Mouse (Mus musculus) liver, postnatal 0 days (tissue): ENCODE data around the gene Trmu. TPM values are rescaled to one million over a fixed set of nuclear protein-coding genes. Genes with fewer than 3 reads are reported as not detected.

Experiments
- ATAC-seq: fragments of 200-750 bp; cut with Nextera tagmentation; 2 replicates; pipeline ENCODE4 v1.8.0; 2017; ENCODE audit warnings: mild to moderate bottlenecking, moderate library complexity
- DNase-seq: peaks from one replicate; pipeline ENCODE4 v3.0.0-alpha.2; 2016
- H3K27ac ChIP-seq: fragments of 300-500 bp; sonication (generic); 2 replicates; pipeline ENCODE4 v1.5.1; 2014; ENCODE audit warnings: antibody characterized with exemption, moderate library complexity, mild to moderate bottlenecking, low read depth
- H3K27me3 ChIP-seq: fragments of 300-500 bp; sonication (generic); 2 replicates; pipeline ENCODE4 v1.6.1; 2014; ENCODE audit warnings: low read length, control low read depth, mixed read lengths; ENCODE audit not compliant: insufficient read depth
- H3K36me3 ChIP-seq: fragments of 300-500 bp; sonication (generic); replicated peaks from 2 replicates; pipeline ENCODE4 v1.6.1; 2014; ENCODE audit warnings: mild to moderate bottlenecking, control low read depth, low read length, moderate library complexity, mixed read lengths; ENCODE audit not compliant: insufficient read depth
- H3K4me1 ChIP-seq: fragments of 300-500 bp; sonication (generic); 2 replicates; pipeline ENCODE4 v1.6.1; 2014; ENCODE audit warnings: antibody characterized with exemption, mild to moderate bottlenecking, control low read depth; ENCODE audit not compliant: insufficient read depth
- H3K4me2 ChIP-seq: fragments of 300-500 bp; sonication (generic); 2 replicates; pipeline ENCODE4 v1.6.1; 2014; ENCODE audit warnings: low read depth, mild to moderate bottlenecking, low read length, moderate library complexity, mixed read lengths
- H3K4me3 ChIP-seq: fragments of 300-500 bp; sonication (generic); 2 replicates; pipeline ENCODE4 v1.5.1; 2014; ENCODE audit warnings: low read depth, low read length
- H3K9ac ChIP-seq: fragments of 300-500 bp; sonication (generic); replicated peaks from 2 replicates; pipeline ENCODE4 v1.6.1; 2014; ENCODE audit warnings: mild to moderate bottlenecking, moderate library complexity
- H3K9me3 ChIP-seq: fragments of 300-500 bp; sonication (generic); 2 replicates; pipeline ENCODE4 v1.6.1; 2016; ENCODE audit warnings: mild to moderate bottlenecking, control low read depth, low read length, mixed read lengths
- CTCF ChIP-seq: sonication (generic); IDR thresholded peaks from 2 replicates; pipeline ENCODE4 v1.5.1; 2016; ENCODE audit warnings: antibody characterized with exemption, low read depth
- EP300 ChIP-seq: IDR thresholded peaks from 2 replicates; pipeline ENCODE4 v1.6.1; 2016; ENCODE audit warnings: antibody characterized with exemption, low read depth, mild to moderate bottlenecking
- WGBS: fragments of 180-500 bp; shearing (Covaris S2); extraction: QIAGEN DNeasy Blood & Tissue Kit; methylation state at CpG from one replicate; pipeline ENCODE4 v1.1.7; 2014; ENCODE audit not compliant: insufficient replicate concordance; 5-methylcytosine and 5-hydroxymethylcytosine counted together
- polyA plus RNA-seq: library from polyadenylated mRNA; unstranded; fragments of >200 nt; fragmentation: Nextera tagmentation; extraction: Ambion mirVana; gene quantifications from 2 replicates; pipeline ENCODE4 v1.2.1, GENCODE M21; 2015

Trmu gene
- polyA plus RNA-seq: 13.9 and 15.3 TPM in 2 replicates

DNA sequence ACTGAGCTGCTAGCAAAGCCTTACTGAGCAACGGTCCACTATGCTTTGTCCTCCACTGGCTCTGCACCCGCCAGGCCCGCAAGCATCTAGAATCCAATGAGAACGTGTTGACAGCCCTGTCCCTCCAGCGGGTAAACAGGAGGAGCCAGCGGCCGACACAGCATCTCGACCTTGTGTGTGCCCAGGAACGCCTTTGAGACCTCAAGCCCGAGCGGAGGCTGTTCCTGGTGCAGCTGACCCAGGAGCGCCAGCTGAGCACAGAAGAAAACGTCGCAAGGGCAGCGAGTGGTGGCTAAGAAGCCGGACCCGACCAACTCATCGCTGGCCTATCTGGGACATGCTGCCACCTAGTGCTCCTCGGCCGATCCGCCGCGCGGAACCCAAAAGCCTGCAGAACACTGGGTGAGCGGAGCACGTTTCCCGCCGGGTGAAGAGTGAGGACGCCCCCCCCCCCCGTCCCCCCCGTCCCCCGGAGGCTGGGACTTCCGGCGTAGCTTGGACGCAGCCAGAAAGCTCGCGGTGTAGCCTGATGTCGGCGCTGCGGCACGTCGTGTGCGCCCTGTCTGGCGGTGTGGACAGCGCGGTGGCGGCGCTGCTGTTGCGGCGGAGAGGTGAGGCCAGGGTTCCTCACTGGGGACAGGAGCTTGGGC, at the start of gene Trmu:
Trmu (plus strand) TSS at position 465 of the 650 bp plus-strand sequence.
- peak; percentile 96 for ATAC-seq
- TF ChIP-seq EP300 (no peak), CTCF (peak; percentile 76)

GRCm38 (mm10) chr15:85829470-85829869, 49.6 kb upstream of the Trmu start:
- ATAC-seq (no peak), DNase-seq (no peak)
- H3K27ac ChIP-seq: peak overlapping the region; percentile 49
- H3K9ac ChIP-seq: no peak overlapping the region
- no peak for TF ChIP-seq CTCF
- no peak for TF ChIP-seq EP300
- 54% methylated on average over 5 of the region's 5 CpGs for WGBS
- no peaks in the 10 kb centered on the region for H3K9me3 ChIP-seq
- peaks cover 25% of the 10 kb centered on the region for H3K4me1 ChIP-seq
- no peak overlapping the region for H3K4me3 ChIP-seq
- no peaks in the 10 kb centered on the region for H3K27me3 ChIP-seq
- H3K36me3 ChIP-seq: no peaks in the 10 kb centered on the region
- no peak overlapping the region for H3K4me2 ChIP-seq

More for the DNA sequence above, at the start of gene Trmu:
- Histone ChIP-seq H3K4me1 (peaks cover 12% of the 10 kb centered on the region), H3K27ac (peak within 1 kb of the TSS; percentile 88), H3K4me2 (peak within 1 kb of the TSS; percentile 72), H3K27me3 (no peaks in the 10 kb centered on the region), H3K36me3 (peaks cover 34% of the 10 kb centered on the region), H3K9ac (peak within 1 kb of the TSS; percentile 86), H3K4me3 (peak within 1 kb of the TSS; percentile 80), H3K9me3 (no peaks in the 10 kb centered on the region)
- peak; percentile 93 for DNase-seq
- WGBS: 1% methylated on average over 41 of the region's 50 CpGs

DNA sequence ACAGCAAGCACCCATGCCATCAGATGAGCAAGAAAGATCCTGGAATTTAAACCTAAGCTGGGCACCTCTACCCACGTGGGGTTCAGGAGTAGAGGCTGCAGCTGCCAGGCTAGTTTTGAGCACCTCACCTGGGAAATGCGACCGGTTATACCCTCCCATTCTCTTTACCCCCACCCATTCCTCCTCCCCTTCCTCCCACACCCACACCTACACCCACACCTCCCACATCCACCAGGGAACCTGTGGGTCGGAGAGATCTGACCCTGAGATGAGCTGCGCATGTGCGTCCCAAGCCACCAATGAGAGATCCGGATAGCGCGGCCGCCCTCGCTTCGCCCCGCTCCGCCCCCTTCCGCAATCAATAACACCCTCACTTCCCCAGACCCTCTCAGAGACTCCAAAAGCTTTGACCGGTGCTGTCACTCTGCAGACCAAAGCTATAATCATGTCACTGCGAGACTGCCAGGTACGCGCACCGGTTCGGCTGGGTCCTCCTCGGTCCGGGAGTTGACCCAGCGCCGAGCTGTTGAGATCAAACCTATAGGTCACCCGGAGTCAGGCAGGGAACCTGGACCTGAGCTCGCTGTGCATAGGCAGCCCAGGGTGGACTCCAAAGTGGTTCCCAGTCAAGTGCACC, 47.0 kb upstream of the Trmu start, which contains the start of gene Ttc38:
Ttc38 (plus strand) TSS at position 353 of the 637 bp plus-strand sequence.
- peak; percentile 88 for DNase-seq
- Histone ChIP-seq H3K9ac (peak within 1 kb of the TSS; percentile 62), H3K27me3 (no peaks in the 10 kb centered on the region), H3K27ac (peak within 1 kb of the TSS; percentile 88), H3K4me3 (peak within 1 kb of the TSS; percentile 53), H3K4me2 (peak within 1 kb of the TSS; percentile 73), H3K9me3 (no peaks in the 10 kb centered on the region), H3K4me1 (peaks cover 24% of the 10 kb centered on the region), H3K36me3 (peaks cover 16% of the 10 kb centered on the region; the same call in 1 of the 2 replicates)
- 1% methylated on average over 27 of the region's 27 CpGs for WGBS
- peak; percentile 93 for ATAC-seq
- TF ChIP-seq CTCF: no peak
- peak; percentile 49; the same call in 1 of the 2 replicates for TF ChIP-seq EP300

- Histone ChIP-seq H3K36me3 (peaks cover 18% of the 10 kb centered on the region; the same call in 1 of the 2 replicates), H3K9ac (peak overlapping the region; percentile 62), H3K9me3 (no peaks in the 10 kb centered on the region), H3K4me3 (peak overlapping the region; percentile 53), H3K4me2 (peak overlapping the region; percentile 73), H3K27ac (peak overlapping the region; percentile 88), H3K4me1 (peaks cover 22% of the 10 kb centered on the region), H3K27me3 (no peaks in the 10 kb centered on the region)
- WGBS: 23% methylated on average over 8 of the region's 8 CpGs
- ATAC-seq (peak; percentile 53), DNase-seq (no peak)
- TF ChIP-seq EP300: no peak
- no peak for TF ChIP-seq CTCF
Observed at GRCm38 (mm10) chr15:85832599-85832998, 46.5 kb upstream of the Trmu start.

DNA sequence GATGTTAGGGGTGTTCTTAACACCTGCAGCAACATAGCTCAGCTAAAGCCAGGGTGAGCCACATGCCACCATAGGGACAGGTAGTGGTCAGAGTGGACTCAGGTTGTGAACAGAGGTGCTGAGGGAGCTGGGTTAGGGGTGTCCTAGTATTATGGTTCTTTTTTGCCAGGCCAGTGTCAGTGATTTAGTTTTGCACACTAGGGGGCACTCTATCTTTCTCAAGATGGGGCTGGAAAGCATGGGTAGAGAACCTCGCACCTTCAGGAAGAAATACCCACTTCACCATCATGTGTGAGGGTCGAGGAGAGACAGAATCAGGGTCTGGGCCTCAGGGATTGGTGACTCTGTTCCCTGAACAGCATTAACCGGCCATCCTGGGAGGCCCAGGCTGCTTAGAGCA, 43.8 kb upstream of the Trmu start:
- WGBS: 59% methylated on average over 3 of the region's 3 CpGs
- Histone ChIP-seq H3K9me3 (no peaks in the 10 kb centered on the region), H3K4me2 (no peak overlapping the region), H3K36me3 (peaks cover 18% of the 10 kb centered on the region; the same call in 1 of the 2 replicates), H3K9ac (no peak overlapping the region), H3K4me3 (no peak overlapping the region), H3K27me3 (no peaks in the 10 kb centered on the region), H3K27ac (no peak overlapping the region), H3K4me1 (peaks cover 16% of the 10 kb centered on the region)
- TF ChIP-seq EP300 (no peak), CTCF (peak; percentile 50)
- ATAC-seq (no peak), DNase-seq (no peak)

- Histone ChIP-seq H3K9me3 (no peaks in the 10 kb centered on the region), H3K4me3 (no peak overlapping the region), H3K27ac (no peak overlapping the region), H3K4me1 (peaks cover 14% of the 10 kb centered on the region; the same call in 1 of the 2 replicates), H3K9ac (no peak overlapping the region), H3K4me2 (no peak overlapping the region), H3K36me3 (peaks cover 18% of the 10 kb centered on the region; the same call in 1 of the 2 replicates), H3K27me3 (no peaks in the 10 kb centered on the region)
- TF ChIP-seq EP300 (no peak), CTCF (no peak)
- ATAC-seq (no peak), DNase-seq (no peak)
- WGBS: 78% methylated on average over 5 of the region's 5 CpGs
Observed at GRCm38 (mm10) chr15:85836887-85837286, 42.2 kb upstream of the Trmu start.
